Mouse (Mus musculus): ENCODE results near the gene Nrl. TPM values are rescaled to one million over a fixed set of nuclear protein-coding genes. Genes with fewer than 3 reads are reported as not detected.

The Nrl gene
- polyA plus RNA-seq, 1 experiment from 2014 or later = not detected

DNA sequence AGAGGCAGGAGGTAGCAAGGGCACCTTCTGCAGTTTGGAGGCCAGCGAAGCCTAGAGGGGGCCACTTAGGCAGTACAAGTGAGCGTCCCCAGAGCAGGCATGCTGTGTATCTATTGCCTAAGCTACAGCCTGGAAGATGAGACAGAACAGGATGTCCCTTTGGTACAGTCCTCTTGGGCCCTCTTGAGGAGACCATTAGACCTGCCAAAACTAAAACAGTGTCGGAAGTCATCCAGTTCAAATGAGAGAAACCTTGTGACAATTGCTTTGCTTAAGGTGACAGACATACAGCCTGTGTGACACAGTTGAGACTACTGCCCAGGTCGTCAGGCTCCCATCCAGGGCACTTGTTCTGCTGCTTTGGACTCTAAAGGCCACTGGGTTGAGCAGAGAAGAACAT is 5.2 kb downstream of the Nrl start:
- Histone ChIP-seq H3K27ac (ENCODE audit: low read depth) (no peak overlapping the region), H3K4me2 (ENCODE audit: low read length) (no peak overlapping the region), H3K4me3 (ENCODE audit: low read depth, low read length) (no peak overlapping the region), H3K9me3 (ENCODE audit: control insufficient read depth, low read length) (no peaks in the 10 kb centered on the region), H3K27me3 (replicated peaks; ENCODE audit: control insufficient read depth, insufficient read depth, low read length) (peaks cover 45% of the 10 kb centered on the region), H3K4me1 (replicated peaks; ENCODE audit: control insufficient read depth, insufficient read depth, low read length) (peaks cover 3% of the 10 kb centered on the region; the same call in 1 of the 2 replicates), H3K9ac (ENCODE audit: low read length) (no peak overlapping the region), H3K36me3 (ENCODE audit: control insufficient read depth, insufficient read depth, low read length) (no peaks in the 10 kb centered on the region)
- ATAC-seq (replicated peaks; ENCODE audit: low FRiP score, low TSS enrichment, low read depth) (no peak), DNase-seq (ENCODE audit: low spot score) (no peak)
- 62% methylated on average over 4 of the region's 4 CpGs for WGBS

DNA sequence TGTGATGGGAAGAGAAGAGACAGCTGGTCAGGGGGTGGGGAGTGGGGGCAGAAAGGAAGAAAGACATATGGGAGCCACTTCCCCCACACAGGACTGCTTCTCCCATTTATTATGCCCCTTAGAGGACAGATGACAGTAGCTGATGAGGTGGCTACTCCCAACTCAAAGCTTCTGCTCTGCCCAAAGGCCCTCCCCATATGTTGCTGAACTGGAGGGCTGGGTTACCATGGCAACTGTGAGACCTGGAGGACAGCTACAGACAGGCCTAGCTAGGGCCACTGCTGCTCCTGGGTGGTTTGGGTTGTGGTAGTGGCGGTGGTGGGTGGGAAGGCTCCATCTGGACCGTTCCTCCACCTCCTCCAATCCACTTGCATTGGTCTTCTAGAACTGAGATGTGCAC is 5.9 kb downstream of the Nrl start:
- no peak for DNase-seq (ENCODE audit: low spot score)
- H3K9me3 ChIP-seq (ENCODE audit: control insufficient read depth, low read length) = no peaks in the 10 kb centered on the region
- H3K4me1 ChIP-seq (replicated peaks; ENCODE audit: control insufficient read depth, insufficient read depth, low read length) = peaks cover 3% of the 10 kb centered on the region; the same call in 1 of the 2 replicates
- no peaks in the 10 kb centered on the region for H3K36me3 ChIP-seq (ENCODE audit: control insufficient read depth, insufficient read depth, low read length)
- no peak for ATAC-seq (replicated peaks; ENCODE audit: low FRiP score, low TSS enrichment, low read depth)
- WGBS = 53% methylated on average over 2 of the region's 2 CpGs
- H3K4me3 ChIP-seq (ENCODE audit: low read depth, low read length) = no peak overlapping the region
- H3K27me3 ChIP-seq (replicated peaks; ENCODE audit: control insufficient read depth, insufficient read depth, low read length) = peaks cover 41% of the 10 kb centered on the region
- no peak overlapping the region for H3K27ac ChIP-seq (ENCODE audit: low read depth)
- no peak overlapping the region for H3K4me2 ChIP-seq (ENCODE audit: low read length)
- no peak overlapping the region for H3K9ac ChIP-seq (ENCODE audit: low read length)

DNA sequence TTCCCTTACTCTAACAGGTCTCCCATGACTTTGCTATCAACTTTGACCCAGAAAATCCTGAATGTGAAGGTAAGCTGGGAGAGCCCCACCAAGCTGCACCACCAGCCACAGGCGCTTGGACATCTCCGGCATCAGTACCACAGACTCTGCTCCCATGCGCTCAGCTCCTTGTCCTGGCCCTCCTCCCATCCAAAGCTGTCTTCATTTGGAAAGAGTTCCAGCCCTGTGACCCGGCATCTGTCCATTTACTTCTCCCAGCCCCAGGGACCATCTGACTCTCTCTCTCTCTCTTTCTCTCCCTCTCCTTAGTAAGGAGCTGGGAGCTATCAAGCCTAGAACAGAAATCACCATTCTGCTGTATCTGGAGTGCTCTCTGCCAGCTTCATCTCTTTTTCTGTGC is 8.9 kb downstream of the Nrl start:
- Histone ChIP-seq H3K4me2 (ENCODE audit: low read length) (no peak overlapping the region), H3K27ac (ENCODE audit: low read depth) (no peak overlapping the region), H3K27me3 (replicated peaks; ENCODE audit: control insufficient read depth, insufficient read depth, low read length) (peaks cover 14% of the 10 kb centered on the region), H3K4me3 (ENCODE audit: low read depth, low read length) (no peak overlapping the region), H3K9me3 (ENCODE audit: control insufficient read depth, low read length) (no peaks in the 10 kb centered on the region), H3K9ac (ENCODE audit: low read length) (no peak overlapping the region), H3K36me3 (ENCODE audit: control insufficient read depth, insufficient read depth, low read length) (no peaks in the 10 kb centered on the region), H3K4me1 (replicated peaks; ENCODE audit: control insufficient read depth, insufficient read depth, low read length) (peaks cover under 1% of the 10 kb centered on the region; the same call in 1 of the 2 replicates)
- DNase-seq (ENCODE audit: low spot score) = no peak
- ATAC-seq (replicated peaks; ENCODE audit: low FRiP score, low TSS enrichment, low read depth) = no peak
- 86% methylated on average over 4 of the region's 4 CpGs for WGBS

DNA sequence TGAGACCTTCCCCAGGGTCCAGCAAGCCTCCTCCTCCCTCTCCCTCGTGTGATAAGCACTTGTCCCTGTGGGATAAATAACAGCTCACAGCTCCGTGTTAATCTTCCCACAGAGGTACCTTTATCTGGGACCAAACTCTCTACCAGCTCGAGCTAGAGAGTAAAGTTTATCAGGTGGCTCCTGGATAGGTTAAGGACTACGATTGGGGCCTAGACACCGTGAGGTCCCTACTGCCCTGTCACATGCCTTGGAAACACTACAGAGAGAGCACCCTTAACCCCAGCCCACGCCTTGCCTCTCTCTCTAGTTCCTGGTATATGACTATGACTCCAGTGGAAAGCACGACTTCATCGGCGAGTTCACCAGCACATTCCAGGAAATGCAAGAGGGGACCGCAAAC is 10.9 kb downstream of the Nrl start:
- no peaks in the 10 kb centered on the region for H3K36me3 ChIP-seq (ENCODE audit: control insufficient read depth, insufficient read depth, low read length)
- no peak for ATAC-seq (replicated peaks; ENCODE audit: low FRiP score, low TSS enrichment, low read depth)
- no peak overlapping the region for H3K4me2 ChIP-seq (ENCODE audit: low read length)
- H3K9ac ChIP-seq (ENCODE audit: low read length) = no peak overlapping the region
- 0 out of 2 replicates have a peak, but pooled peaks cover 3% of the 10 kb centered on the region for H3K4me1 ChIP-seq (replicated peaks; ENCODE audit: control insufficient read depth, insufficient read depth, low read length)
- DNase-seq (ENCODE audit: low spot score) = no peak
- H3K27me3 ChIP-seq (replicated peaks; ENCODE audit: control insufficient read depth, insufficient read depth, low read length) = no peaks in the 10 kb centered on the region
- H3K27ac ChIP-seq (ENCODE audit: low read depth) = no peak overlapping the region
- no peaks in the 10 kb centered on the region for H3K9me3 ChIP-seq (ENCODE audit: control insufficient read depth, low read length)
- 60% methylated on average over 10 of the region's 10 CpGs for WGBS
- H3K4me3 ChIP-seq (ENCODE audit: low read depth, low read length) = no peak overlapping the region

DNA sequence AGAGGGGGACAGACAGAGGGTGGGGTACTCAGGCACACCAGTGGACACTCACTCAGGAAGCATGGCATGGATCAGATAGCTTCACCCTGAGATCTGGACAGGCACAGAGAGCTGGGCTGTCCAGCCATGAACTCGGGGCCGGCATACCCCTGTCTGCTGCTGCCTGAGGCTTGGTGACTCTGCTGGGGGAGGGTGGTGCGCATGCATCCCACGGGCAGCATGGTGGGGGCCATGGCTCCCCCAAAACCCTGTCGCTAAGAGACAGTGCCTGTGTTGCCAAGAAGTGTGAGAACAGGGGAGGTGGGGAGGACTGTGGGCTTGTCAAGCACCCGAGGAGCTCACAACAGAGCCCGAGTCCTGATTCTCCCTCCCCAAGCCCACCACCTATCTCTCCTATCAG is 13.7 kb downstream of the Nrl start:
- no peak for DNase-seq (ENCODE audit: low spot score)
- H3K9ac ChIP-seq (ENCODE audit: low read length) = no peak overlapping the region
- H3K36me3 ChIP-seq (ENCODE audit: control insufficient read depth, insufficient read depth, low read length) = no peaks in the 10 kb centered on the region
- 45% methylated on average over 7 of the region's 7 CpGs for WGBS
- no peaks in the 10 kb centered on the region for H3K27me3 ChIP-seq (replicated peaks; ENCODE audit: control insufficient read depth, insufficient read depth, low read length)
- H3K4me2 ChIP-seq (ENCODE audit: low read length) = no peak overlapping the region
- 0 out of 2 replicates have a peak, but pooled peaks cover 3% of the 10 kb centered on the region for H3K4me1 ChIP-seq (replicated peaks; ENCODE audit: control insufficient read depth, insufficient read depth, low read length)
- H3K4me3 ChIP-seq (ENCODE audit: low read depth, low read length) = no peak overlapping the region
- H3K9me3 ChIP-seq (ENCODE audit: control insufficient read depth, low read length) = no peaks in the 10 kb centered on the region
- no peak overlapping the region for H3K27ac ChIP-seq (ENCODE audit: low read depth)
- no peak; the same call in 1 of the 2 replicates for ATAC-seq (replicated peaks; ENCODE audit: low FRiP score, low TSS enrichment, low read depth)

DNA sequence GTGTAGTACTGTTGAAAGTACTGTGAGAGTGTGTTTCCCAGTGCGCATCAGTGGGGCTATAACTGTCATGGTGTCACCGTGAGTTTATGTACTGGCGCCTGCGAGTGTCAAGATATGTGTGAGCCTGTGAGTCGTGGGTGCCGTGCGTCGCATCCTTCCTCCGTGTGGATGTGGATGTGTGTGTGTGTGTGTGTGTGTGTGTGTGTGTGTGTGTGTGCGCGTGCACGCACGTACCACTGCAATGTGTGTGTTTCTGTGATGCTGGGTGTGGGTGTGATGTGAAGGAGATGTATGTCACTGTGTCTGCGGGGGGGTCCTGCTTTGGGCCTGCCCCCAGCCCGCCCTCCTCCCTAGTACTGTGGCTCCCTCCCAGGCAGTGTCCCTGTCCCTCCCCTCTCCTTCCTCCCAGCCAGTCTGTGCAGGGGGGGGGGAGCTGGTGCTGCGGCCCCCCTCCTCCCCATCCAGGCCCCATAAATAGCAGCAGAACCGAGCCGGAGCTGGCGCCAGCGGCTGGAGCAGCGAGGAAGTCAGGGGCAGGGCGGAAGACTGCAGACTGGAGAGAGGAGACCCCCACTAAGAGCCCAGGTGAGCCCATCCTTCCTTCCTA is 14.6 kb downstream of the Nrl start, which contains the start of gene Cpne6:
TSS of gene Cpne6 (plus strand) at position 321 of the 607 bp plus-strand sequence.
- H3K36me3 ChIP-seq (ENCODE audit: control insufficient read depth, insufficient read depth, low read length) = no peaks in the 10 kb centered on the region
- no peak within 1 kb of the TSS for H3K9ac ChIP-seq (ENCODE audit: low read length)
- H3K4me2 ChIP-seq (ENCODE audit: low read length) = no peak within 1 kb of the TSS
- no peaks in the 10 kb centered on the region for H3K9me3 ChIP-seq (ENCODE audit: control insufficient read depth, low read length)
- 0 out of 2 replicates have a peak, but pooled peaks cover 3% of the 10 kb centered on the region for H3K4me1 ChIP-seq (replicated peaks; ENCODE audit: control insufficient read depth, insufficient read depth, low read length)
- ATAC-seq (replicated peaks; ENCODE audit: low FRiP score, low TSS enrichment, low read depth) (no peak), DNase-seq (ENCODE audit: low spot score) (no peak)
- 59% methylated on average over 17 of the region's 22 CpGs for whole genome bisulfite sequencing
- H3K27ac ChIP-seq (ENCODE audit: low read depth) = no peak within 1 kb of the TSS
- no peaks in the 10 kb centered on the region for H3K27me3 ChIP-seq (replicated peaks; ENCODE audit: control insufficient read depth, insufficient read depth, low read length)
- no peak within 1 kb of the TSS for H3K4me3 ChIP-seq (ENCODE audit: low read depth, low read length)

DNA sequence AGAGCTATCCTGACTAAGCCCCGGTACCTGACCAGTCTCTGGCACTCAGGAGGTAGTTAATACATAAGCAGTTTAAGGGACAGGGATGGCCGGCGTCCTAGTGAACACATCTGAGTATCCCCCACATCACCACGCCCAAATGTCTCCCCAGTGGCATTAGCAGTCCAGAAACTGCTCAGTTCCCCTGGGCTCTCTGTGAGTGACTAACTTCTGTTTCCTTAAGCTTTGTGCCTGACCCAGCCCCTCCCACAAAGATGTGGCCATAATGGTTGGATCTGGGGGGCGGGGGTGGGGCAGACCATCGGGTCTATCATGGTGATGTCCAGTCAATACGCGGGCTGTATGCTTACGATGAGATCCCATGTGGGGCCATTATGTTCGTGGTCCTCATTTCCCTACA is 15.2 kb downstream of the Nrl start:
- DNase-seq (ENCODE audit: low spot score) = no peak
- H3K4me3 ChIP-seq (ENCODE audit: low read depth, low read length) = no peak overlapping the region
- H3K9ac ChIP-seq (ENCODE audit: low read length) = no peak overlapping the region
- H3K4me1 ChIP-seq (replicated peaks; ENCODE audit: control insufficient read depth, insufficient read depth, low read length) = 0 out of 2 replicates have a peak, but pooled peaks cover 3% of the 10 kb centered on the region
- no peak overlapping the region for H3K27ac ChIP-seq (ENCODE audit: low read depth)
- no peaks in the 10 kb centered on the region for H3K27me3 ChIP-seq (replicated peaks; ENCODE audit: control insufficient read depth, insufficient read depth, low read length)
- WGBS = 80% methylated on average over 10 of the region's 10 CpGs
- H3K4me2 ChIP-seq (ENCODE audit: low read length) = no peak overlapping the region
- no peaks in the 10 kb centered on the region for H3K9me3 ChIP-seq (ENCODE audit: control insufficient read depth, low read length)
- ATAC-seq (replicated peaks; ENCODE audit: low FRiP score, low TSS enrichment, low read depth) = no peak
- H3K36me3 ChIP-seq (ENCODE audit: control insufficient read depth, insufficient read depth, low read length) = no peaks in the 10 kb centered on the region

DNA sequence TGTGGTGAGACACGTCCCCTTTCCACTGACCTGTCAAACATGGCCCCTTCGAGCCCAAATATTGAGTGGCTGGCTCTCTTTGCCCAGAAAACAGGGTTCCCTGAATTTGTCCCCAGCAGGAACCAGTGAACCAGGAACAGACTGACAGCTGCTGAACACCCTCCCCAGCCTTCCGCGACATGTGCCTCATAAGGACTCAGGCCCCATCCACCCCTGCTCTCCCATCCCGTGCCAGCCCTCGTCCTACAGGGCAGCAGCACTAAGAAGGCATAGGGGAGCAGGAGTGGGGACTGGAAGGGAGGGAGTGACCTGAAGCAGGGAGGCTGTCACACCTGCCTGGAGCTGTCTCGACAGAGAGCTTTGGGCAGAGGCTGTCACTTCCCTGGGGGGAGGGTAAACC is 17.0 kb downstream of the Nrl start:
- H3K9ac ChIP-seq (ENCODE audit: low read length) = no peak overlapping the region
- H3K27ac ChIP-seq (ENCODE audit: low read depth) = no peak overlapping the region
- WGBS = 53% methylated on average over 7 of the region's 7 CpGs
- DNase-seq (ENCODE audit: low spot score) (no peak), ATAC-seq (replicated peaks; ENCODE audit: low FRiP score, low TSS enrichment, low read depth) (no peak)
- H3K36me3 ChIP-seq (ENCODE audit: control insufficient read depth, insufficient read depth, low read length) = no peaks in the 10 kb centered on the region
- no peak overlapping the region for H3K4me2 ChIP-seq (ENCODE audit: low read length)
- no peaks in the 10 kb centered on the region for H3K27me3 ChIP-seq (replicated peaks; ENCODE audit: control insufficient read depth, insufficient read depth, low read length)
- no peaks in the 10 kb centered on the region for H3K9me3 ChIP-seq (ENCODE audit: control insufficient read depth, low read length)
- H3K4me1 ChIP-seq (replicated peaks; ENCODE audit: control insufficient read depth, insufficient read depth, low read length) = 0 out of 2 replicates have a peak, but pooled peaks cover 3% of the 10 kb centered on the region
- H3K4me3 ChIP-seq (ENCODE audit: low read depth, low read length) = no peak overlapping the region

DNA sequence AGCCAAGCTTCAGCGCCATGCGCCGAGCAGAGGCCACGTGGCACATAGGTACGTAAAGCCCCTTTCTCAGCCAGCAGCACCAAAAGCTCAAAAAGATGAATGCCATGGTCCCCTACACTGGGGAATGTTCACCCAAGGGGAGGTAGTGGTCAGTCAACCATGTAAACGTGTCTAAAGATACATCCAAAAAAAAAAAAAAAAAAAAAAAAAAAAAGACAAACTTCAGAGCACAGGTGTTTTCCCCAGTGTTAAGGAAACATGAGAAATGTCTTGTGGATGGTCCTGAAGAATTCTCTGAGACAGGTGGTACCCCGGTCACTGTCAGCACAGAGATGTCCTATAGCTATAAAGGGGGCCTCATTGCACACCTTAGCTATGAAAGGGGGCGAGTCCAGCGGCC is 19.2 kb downstream of the Nrl start:
- Histone ChIP-seq H3K27ac (ENCODE audit: low read depth) (no peak overlapping the region), H3K9me3 (ENCODE audit: control insufficient read depth, low read length) (no peaks in the 10 kb centered on the region), H3K4me2 (ENCODE audit: low read length) (no peak overlapping the region), H3K9ac (ENCODE audit: low read length) (no peak overlapping the region), H3K4me3 (ENCODE audit: low read depth, low read length) (no peak overlapping the region), H3K36me3 (ENCODE audit: control insufficient read depth, insufficient read depth, low read length) (no peaks in the 10 kb centered on the region), H3K27me3 (replicated peaks; ENCODE audit: control insufficient read depth, insufficient read depth, low read length) (no peaks in the 10 kb centered on the region), H3K4me1 (replicated peaks; ENCODE audit: control insufficient read depth, insufficient read depth, low read length) (0 out of 2 replicates have a peak, but pooled peaks cover 1% of the 10 kb centered on the region)
- DNase-seq (ENCODE audit: low spot score) (no peak), ATAC-seq (replicated peaks; ENCODE audit: low FRiP score, low TSS enrichment, low read depth) (no peak)
- WGBS = 80% methylated on average over 9 of the region's 9 CpGs
